Mouse (Mus musculus): ENCODE measurements around the gene Pign.

Gene Pign

DNA sequence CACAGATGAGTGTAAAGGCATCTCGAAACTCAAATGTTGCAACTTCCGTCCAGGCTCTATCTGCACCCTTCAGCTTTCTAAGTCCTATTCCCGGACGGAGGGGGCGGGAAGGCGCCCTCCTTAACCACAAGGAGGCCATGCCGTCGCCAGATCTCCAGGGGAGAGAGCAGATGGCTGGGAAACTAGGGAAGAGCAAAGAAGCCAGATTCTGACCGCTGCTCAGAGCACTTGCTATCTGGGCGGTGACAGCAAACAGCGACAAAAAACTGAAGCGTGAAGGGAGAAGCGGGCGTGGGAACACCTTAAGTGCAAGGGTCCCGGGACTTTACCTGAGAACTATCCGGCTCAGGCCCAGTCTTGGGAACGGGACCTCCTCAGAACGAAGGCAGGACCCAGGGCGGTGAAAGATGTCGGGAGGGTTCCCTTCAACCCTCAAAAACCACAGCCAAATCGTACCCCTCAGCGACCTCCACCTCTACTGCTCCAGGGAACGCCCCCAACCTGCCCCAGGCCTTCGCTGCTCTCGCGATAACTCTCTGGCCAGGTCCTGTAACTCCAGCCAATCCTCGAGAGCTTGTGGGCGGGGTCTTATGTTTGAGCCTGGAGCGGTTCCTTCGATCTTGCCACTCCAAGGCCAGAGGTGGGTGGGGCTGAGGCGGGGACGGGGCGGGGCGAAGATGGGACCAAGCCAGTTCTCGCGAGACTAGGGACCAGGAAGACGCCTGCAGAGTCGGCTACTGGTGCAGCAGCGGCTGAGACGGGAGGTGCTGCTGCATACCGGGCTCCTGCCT is at the start of gene Pign, which contains the start of gene Relch:
Gene Pign, minus strand, starts transcription at position 507 of the 791 bp plus-strand sequence.
Gene Relch, plus strand, starts transcription at position 691 of the 791 bp plus-strand sequence.
- peak; percentile 96 for DNase-seq

DNA sequence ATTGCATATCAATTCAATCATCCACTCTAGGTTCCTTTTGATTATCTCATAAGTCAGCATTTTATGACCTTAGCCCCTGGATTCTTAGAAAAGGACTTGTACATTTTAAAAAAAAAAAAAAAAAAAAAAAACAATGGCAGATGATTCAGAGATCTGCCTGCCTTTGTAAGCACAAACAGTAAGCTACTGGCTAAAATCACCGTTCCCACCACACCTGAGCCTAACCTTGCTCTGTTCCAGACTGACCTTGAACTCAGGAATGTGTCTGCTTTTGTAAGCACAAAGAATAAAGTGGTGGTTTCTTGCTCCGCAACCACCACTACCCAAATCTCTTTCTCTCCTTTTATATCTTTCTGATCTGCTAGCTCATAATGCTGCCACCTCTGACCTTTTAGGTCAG is 49.3 kb upstream of the Pign start:
- no peak for DNase-seq

DNA sequence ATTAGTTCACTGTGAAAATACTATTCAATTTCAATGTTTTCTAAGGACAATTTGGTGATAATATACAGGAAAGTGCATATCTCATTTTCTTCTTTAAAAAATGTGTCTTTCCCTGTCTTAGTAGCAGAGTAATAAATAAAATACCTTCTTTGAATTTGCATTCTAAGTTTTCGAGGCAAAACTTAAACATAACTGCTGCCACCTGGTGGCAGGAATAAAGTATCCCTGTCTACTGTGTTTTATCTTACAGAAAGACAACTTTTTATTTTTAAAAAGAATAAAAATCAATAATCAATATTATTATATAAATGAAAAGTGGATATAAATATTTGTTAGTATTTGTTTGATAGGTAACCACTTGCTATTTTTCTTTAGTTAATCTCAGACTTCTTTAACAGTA is 47.8 kb upstream of the Pign start:
- DNase-seq: no peak

DNA sequence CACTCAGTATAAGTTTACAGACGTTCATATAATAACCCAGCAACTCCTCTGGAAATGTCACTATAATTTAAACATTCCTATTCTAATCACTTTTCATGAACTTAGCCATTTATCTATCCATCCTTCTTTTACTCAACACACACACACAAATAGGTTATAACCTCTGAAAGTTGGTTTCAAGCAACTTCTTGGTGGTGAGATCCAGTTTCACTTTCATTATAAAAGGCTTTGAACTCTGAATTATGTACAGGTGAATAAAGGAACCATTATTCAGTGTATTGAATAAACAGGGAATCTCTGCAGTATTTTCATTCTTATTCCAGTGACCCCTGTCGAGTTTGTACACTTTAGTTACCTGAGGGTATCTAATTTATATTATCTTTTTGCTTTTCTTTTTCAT is 45.9 kb upstream of the Pign start:
- DNase-seq: no peak

DNA sequence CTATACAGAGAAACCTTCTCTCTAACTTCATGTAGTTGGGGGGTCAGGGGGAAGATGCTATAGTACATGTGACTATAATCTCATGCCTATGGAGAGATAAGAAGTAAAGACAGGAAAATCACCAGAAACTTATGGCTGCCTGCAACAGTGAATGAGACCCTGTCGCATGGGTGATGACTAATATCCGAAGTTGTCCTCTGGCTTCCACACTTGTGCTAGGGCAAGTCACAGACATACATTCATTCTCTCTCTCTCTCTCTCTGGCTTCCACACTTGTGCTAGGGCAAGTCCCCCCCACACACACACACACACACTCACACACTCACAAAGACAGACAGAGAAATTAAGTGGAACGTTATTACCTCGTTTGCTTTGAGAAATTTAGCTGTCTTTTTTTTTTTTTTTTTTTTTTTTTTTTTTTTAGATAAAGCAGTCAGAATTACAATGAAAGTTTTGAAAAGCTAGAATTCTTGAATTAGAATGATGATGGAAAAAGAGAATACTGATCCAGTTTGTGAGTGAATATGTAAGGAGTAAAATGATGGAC is 37.6 kb upstream of the Pign start:
- DNase-seq: no peak

DNA sequence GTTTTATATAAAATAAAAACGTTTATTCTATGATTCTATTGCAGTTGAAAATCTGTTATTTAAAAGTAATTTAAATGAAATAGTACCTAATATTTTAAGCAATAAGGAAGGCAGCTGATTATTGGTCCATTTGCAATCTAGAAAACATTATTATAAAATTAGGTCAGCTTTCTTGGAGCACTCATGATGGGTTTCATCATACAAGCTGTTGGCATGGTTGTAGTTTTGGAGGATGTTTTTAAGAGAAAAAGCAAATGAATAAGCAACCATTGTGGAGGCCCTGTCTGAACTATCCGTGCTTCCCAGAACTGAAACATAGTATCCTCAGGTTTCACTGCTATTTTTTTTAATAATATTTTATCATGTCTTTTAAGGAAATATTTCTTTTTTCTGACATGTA is 32.1 kb upstream of the Pign start:
- DNase-seq: no peak

DNA sequence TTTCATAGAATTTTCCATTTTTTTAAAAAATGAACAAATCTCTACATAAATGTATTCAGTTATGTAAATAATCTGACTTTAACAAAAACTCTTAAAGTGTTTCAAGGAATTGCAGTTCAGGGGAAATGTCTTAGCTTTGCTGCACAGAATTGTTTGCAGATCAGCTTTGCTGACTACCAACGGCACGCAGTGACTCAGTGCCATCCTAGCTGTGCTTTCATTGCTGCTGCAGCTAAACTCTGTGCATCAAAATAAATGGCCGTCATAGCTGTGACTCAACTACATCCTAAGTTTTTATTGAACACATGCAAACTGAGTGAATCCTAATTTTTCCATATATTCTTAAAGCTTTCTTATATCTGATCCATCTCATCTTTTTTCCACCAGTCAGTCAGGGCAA is 22.0 kb upstream of the Pign start:
- DNase-seq: no peak

DNA sequence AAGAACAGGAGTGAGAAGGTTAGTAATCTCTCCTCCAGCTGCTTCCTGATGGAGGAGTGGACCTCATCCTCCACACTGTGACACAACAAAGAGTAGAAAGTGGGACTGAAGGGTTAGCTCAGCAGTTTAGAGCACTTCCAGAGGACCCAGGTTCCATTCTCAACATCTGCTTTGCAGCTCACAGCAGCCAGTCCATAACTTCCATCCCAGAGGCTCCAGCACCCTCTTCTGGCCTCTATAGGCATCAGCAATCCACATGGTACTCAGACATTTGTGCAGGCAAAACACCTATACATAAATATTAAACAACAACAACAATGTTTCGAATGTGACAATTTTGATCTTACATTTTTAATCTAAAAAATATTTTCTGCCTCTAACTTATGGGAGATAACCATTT is 17.1 kb upstream of the Pign start:
- DNase-seq: no peak

DNA sequence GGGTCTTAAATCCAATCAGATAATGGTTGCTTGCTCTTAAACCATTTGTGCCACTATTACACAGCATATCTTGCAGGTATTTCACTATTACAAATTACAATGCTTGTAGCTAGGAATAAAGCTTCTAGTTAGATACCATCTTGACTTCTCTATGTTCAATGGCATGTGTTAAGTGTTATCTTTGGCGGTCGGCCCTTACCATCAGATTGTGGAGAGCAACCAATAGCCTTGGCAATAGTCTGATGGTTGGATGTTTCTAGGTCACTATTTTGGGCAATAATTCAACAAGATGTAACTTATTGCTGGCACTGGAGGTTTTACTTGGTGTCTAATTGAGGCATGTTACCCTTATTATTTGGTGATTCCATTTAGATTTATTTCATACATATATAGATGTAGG is 11.3 kb upstream of the Pign start:
- DNase-seq: no peak

DNA sequence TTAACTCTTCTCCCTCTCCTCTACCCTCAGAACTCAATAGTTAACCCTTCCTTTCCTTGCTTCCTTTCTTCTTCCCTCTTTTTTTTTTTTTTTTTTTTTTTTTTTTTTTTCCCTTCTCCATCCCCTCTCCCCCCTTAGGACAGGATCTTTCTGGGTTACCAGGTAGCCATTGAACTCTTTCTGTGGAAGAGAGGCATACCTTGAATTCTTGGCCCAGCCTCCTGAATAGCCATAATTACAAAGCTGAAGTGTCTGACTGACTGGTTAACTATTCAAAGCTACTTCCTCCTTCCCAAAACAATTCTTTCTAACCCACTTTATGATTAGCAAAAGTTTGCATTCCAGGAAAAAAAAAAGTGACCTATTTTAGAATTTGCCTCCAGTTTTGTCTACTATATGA is 6.2 kb upstream of the Pign start:
- no peak for DNase-seq

DNA sequence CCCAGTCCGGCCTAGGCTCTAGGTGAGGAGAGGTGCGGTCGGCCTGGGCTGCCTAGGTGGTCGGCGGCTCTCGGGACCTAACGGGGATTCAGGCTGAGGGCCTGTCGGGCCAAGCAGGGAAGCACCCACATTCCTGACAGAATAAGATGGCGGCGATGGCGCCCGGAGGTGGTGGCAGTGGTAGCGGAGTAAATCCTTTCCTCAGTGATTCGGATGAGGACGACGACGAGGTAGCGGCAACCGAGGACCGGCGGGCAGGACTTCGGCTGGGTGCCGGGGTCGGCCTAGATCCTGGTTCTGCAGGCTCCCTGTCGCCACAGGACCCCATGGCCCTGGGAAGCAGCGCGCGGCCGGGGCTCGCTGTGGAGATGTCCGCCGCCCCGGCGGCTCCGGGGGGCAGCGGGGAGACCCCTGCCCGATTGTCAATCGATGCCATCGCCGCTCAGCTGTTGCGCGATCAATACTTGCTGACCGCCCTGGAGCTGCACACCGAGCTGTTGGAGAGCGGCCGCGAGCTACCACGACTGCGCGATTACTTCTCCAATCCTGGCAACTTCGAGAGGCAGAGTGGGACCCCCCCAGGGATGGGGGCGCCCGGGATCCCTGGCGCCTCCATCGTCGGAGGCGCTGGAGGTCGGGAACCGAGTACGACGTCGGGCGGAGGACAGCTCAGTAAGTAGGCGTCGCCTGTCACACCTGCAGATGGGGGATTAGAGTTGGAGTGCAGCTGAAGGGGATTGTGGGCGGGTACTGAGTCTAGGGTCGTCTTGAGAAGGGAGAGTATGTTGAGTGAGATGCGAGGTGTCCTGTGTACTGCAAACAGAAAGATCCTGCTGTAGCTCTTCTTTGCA is 710 bp upstream of the Pign start:
- peak; percentile 33 for DNase-seq

DNA sequence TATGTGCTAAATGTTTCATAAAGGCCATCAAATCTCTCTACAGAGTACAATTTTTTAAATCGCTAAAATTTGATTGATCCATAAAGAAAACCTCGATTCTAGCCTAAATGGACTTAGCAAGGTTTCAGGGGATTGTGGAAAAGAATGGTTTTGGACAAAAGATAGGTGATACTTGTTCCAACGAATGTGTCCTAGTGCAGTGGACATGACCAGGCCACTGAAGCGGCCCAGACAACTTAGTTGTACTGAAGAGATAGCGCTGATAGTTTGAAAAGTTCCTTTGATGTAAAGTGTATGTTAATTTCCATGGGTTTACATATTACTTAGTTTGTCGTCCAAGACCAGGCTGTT is 682 bp downstream of the Pign start:
- no peak for DNase-seq

DNA sequence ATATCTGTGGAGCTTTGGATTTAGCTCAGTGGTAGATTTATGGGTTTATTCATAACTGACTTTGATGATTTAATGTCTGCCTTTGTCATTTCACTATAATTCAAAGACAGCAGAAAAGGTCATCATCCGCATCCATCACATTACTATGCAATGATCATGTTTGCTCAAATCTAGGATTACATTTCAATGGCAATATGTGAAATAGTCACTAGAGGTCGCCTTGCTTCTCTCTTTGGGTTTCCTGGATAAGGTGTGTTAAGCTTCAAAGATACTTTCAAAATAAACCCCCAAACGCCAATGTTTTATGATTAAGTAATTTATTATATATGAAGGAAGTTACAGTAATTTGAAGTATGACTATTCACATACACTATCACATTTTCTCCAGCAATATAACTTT is 3.5 kb downstream of the Pign start:
- DNase-seq: no peak

DNA sequence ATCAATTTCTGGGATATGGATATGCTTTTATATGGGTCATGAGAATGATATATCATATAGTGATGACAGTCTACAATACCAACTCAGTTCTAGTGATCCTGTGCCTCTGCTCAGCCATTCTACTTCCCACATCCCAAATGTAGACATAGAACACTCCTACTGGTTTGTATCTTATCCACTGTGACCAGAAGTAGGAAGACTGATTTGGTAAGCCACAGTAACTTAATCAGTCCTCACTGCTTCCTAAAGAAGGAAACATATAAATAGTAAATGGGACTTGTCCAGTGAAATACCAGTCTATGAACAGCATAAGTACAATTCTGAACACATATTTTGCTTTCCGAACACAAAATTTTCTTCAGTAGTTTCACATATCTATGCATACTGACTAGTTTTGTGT is 9.5 kb downstream of the Pign start:
- no peak for DNase-seq

DNA sequence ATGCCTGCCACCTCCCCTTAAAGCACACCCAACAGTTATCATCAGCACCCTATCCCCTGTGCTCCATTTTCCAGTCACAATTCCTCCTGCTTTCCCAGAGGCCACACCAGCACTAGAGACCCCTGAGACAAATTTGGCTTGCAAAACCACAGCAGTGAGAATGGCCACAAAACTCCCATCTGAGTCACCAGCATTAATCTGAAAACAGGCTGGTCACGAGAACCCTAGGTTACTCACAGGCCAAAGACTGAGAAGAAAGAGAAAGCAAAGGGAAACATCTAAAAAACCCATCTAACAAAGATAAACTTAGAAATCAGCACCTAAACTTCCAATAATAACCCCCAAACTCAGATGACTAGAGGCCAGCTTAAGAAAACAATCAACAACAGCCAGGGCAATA is 12.8 kb downstream of the Pign start:
- DNase-seq: no peak

DNA sequence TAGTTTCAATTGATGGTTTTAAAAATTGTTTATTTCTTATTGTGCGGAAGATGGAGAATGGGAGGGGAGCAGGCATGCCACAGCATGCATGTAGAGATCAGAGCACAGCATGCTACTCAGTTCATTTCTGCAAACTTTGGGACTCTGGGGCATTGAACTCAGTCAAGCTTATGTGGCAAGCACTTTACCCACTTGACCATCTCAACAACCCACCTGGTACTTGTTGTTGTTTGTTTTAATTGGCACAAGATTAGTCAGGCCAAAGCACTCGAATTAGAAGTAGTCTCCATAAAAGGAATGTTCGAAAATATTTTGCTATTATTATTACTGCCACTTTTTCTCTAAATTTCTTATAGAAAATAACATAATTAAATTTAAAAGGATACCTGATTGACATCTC is 19.4 kb downstream of the Pign start:
- DNase-seq: no peak

DNA sequence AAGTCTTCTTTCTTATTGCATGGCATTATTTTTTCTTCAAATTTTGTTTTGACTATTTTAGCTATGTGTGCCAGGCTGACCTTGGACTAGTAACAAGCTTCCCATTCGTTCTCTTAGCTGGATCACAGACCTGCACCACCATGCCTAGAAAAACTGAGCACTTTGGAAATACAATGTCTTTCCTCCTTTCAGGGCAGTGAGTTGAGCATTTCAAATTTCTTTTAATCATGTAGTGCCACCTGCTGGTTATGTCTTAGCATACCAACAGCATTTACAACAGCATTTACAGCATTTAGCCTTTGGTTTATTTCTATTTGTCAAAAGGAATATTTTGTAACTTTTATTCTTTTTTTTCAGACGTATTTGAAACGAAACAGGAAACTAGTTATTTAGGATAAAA is 33.0 kb downstream of the Pign start:
- peak; percentile 24 for DNase-seq

DNA sequence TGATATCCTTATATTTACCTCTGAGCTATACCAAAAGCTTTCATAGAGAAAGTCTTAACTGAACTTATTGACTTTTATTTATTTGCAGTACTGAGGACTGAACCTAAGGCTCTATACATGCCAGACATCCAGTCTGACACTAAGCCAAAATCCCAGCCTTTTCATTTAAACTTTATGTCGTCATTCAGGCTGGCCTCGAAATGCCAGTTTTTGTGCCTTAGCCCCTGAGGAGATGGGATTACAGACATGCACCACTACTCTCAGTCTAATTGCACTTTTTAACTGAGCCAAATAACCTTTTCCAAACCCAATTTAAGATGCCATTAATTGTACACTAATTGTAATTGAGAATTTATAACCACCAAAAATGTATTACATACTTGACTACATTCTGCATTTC is 73.8 kb downstream of the Pign start:
- DNase-seq: no peak

DNA sequence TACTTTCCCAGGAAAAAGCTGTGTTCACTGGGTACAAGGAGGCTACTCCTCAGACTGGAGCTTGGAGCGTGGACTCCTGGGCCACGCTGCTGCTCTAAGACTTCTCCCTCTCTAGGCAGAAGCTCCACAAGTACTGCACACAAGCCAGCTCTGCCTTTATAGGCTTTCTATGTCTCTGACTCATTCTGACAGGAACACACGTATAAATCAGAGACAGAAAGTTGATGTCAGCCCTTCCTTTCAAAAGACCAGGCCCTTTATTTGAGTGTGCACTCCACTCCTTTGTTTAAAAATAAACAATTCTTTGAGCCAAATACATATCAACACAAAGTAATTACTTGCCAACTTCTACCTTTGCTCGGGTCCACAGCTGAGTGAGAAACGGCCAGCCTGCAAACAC is 74.8 kb downstream of the Pign start:
- no peak for DNase-seq

DNA sequence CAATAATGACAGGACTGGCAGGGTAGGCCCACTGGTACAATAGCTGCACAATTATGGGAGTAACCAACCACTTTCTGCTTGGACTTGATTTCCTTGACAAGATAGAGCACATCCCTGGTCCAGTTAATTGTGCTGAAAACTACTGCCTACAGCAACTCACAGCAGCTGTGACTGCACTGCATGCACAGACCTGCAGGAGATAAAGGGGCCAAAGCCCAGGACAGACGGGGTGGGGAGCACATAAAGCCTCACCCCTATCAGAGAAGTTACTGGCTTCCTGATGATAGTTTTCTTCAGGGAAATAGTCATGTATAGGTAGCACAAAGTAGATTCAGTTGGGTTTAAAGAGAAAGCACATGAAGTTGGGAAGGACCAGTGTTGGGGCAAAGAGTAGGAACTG is 80.7 kb downstream of the Pign start:
- no peak for DNase-seq

DNA sequence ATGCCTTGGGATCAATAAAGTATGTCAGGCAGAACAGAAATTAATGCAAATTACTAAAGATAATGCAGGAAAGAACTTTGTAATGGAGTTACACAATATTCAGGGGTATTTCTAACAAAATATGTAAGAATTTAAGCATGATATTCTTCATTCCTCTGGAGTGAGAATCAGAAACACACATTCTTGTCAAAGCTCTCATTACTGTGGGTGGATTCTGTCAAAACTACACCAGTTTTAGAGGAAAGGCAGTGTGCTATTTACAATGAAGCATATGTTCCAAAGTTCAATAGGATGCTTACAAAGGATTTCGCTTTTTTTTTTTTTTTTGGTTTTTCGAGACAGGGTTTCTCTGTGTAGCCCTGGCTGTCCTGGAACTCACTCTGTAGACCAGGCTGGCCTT is 82.6 kb downstream of the Pign start:
- DNase-seq: no peak

DNA sequence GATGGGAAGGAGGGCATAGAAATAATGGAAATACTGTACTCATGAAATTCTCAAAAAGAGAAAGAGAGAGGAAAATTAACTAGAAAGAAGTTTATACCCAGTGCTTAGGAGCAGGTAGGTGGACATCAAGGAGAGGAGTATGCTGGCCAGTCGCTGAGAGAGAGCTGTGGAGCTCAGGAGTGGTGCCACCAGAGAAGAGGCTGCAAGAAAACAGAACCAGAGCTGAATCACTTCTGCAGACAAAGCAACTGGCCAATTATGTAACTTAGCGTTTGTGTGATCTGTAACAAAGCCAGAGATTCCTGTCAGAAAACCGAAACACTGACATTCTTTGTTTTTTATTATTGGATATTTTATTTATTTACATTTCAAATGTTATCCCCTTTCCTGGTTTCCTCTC is 97.4 kb downstream of the Pign start:
- DNase-seq: no peak

DNA sequence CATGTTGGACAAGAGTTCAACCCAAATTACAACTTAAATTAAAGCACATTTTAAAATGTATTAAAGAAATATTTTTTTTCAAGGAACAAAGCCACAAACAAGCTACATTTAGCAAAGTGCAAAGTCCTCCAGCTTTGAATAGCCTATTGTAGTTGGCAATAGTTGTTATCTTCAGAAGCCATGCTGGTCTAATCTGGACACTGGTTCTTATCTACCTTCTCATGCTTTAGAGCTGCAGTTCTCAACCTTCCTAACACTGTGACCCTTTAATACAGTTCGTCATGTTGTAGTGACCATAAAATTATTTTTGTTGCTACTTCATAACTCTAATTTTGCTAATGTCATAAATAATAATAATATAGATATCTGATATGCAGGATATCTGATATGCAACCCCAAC is 99.2 kb downstream of the Pign start:
- DNase-seq: no peak

DNA sequence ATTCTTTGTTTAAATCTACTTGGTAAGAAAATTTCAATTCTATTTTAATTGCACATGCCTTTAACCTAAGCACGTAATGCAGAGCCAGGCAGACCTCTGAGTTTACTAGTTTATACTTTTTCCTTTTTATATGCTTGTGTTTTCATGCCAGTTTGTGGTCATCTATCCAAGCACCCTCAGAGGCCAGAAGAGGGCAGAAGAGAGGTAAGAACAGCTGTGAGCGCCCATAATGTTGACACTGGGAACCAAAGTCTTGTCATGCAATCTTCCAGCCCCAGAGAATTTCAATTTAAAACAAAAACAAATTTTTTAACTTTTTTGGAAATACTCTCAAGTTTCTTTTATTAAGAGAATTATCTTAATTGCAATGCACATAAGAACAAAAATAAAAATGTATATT is 99.7 kb downstream of the Pign start:
- no peak for DNase-seq

All from cerebellum, adult 11 months (tissue).